ENCODE assay signal across 8 mouse cellular contexts in genomic region chr9:65031355-65031754, GRCm38 (mm10). TPM values are rescaled to one million over a fixed set of nuclear protein-coding genes. Genes with fewer than 3 reads are reported as not detected.
A peak's percentile ranks its signal among the peaks of the same experiment; 100 is the strongest.
DNase-seq lines count a peak whose midpoint lies in the region; ATAC-seq and TF ChIP-seq lines count a peak whose summit lies in the region.
"Not testable (repeated sequence)": the region's sequence is repeated elsewhere in the genome, so short reads cannot be mapped to it uniquely, and the experiment has no call there.

No protein-coding gene starts in this region.

- CTCF ChIA-PET in Patski (lab: Charles Lee) = interaction anchor here (1.7 to 4.9 kb wide), 3 partner anchors 16 to 23 kb away, joined by 3 to 21 read pairs (median 9); no protein-coding TSS in a partner anchor

- in situ Hi-C loops in Patski (cut with MboI; ENCODE audit: low pct_unique_long_range_greater_than_20kb) = not testable (repeated sequence)

- not testable (repeated sequence) for H3K36me3 ChIP-seq in liver, embryonic 16.5 days (ENCODE audit: control insufficient read depth, insufficient read depth)

- peak; percentile 39 to 43 for DNase-seq in B cell, adult 2 months
- not testable (repeated sequence) for DNase-seq in Patski (ENCODE audit: low read depth, low spot score); layer of hippocampus, adult 2 months (ENCODE audit: low spot score in 2 of 2)
- peak; percentile 22 to 32 for DNase-seq in spleen, postnatal 10 days (ENCODE audit: low spot score in 2 of 2)
- DNase-seq in thymus, postnatal 4 days = peak; percentile 19

- TF ChIP-seq CTCF in Patski (IDR thresholded peaks at IDR 0.05) = peak; percentile 46
- TF ChIP-seq CTCF in layer of hippocampus, adult 2 months (conservative IDR thresholded peaks at IDR 0.05) = peak; percentile 49

- not testable (repeated sequence) for H3K9me3 ChIP-seq in liver, embryonic 16.5 days (replicated peaks; ENCODE audit: control insufficient read depth, low read length)

- POLR2A ChIA-PET in Patski (lab: Charles Lee) = interaction anchor here (1.0 to 1.2 kb wide), 2 partner anchors 9 to 15 kb away, joined by 3 read pairs; no protein-coding TSS in a partner anchor

- peaks cover 22% of the 10 kb centered on the region for H3K4me1 ChIP-seq in liver, embryonic 16.5 days (ENCODE audit: control insufficient read depth, low read depth, low read length)

- ATAC-seq in Patski; liver, embryonic 16.5 days (ENCODE audit: low read depth): not testable (repeated sequence)
- ATAC-seq in granulocyte monocyte progenitor cell, adult 5-6 weeks (replicated peaks; ENCODE audit: poor library complexity, severe bottlenecking) = peak; percentile 74
- ATAC-seq in megakaryocyte, adult 5-6 weeks (ENCODE audit: poor library complexity, severe bottlenecking) = peak; percentile 59

- H3K9ac ChIP-seq in liver, embryonic 16.5 days (ENCODE audit: low read depth, low read length) = not testable (repeated sequence)

- not testable (repeated sequence) for H3K27me3 ChIP-seq in Patski; liver, embryonic 16.5 days (ENCODE audit: control insufficient read depth, insufficient read depth, low read depth, low read length)

- H3K4me3 ChIP-seq in layer of hippocampus, adult 2 months; liver, embryonic 16.5 days (ENCODE audit: low read depth, low read length): not testable (repeated sequence)

- H3K4me2 ChIP-seq in liver, embryonic 16.5 days (ENCODE audit: low read depth, low read length) = peak overlapping the region; percentile 70

- H3K27ac ChIP-seq in layer of hippocampus, adult 2 months; liver, embryonic 16.5 days (ENCODE audit: low read length): not testable (repeated sequence)

- 24% methylated on average over 5 of the region's 5 CpGs for WGBS in liver, embryonic 16.5 days (ENCODE audit: insufficient replicate concordance)

RNA-seq across cellular contexts. Expression of gene Dpp8, which starts 0.9 kb away (rescaled TPM):
- polyA plus RNA-seq in Patski (2021) = 72.5 TPM
- 78.6 and 82.8 TPM in 2 replicates for total RNA-seq in granulocyte monocyte progenitor cell, adult 5-6 weeks (2014; fragmentation: Nextera tagmentation)
- total RNA-seq in granulocyte monocyte progenitor cell, adult 5-6 weeks (2017) = 86.4 and 93.8 TPM in 2 replicates
- total RNA-seq in layer of hippocampus, adult 2 months (2021) = 100 to 1,000 TPM; 162 to 170 TPM
- polyA plus RNA-seq in liver, embryonic 16.5 days (2015; fragmentation: Nextera tagmentation; extraction: Ambion mirVana) = 18.8 and 20.1 TPM in 2 replicates
- 61.6 and 75.7 TPM in 2 replicates for total RNA-seq in megakaryocyte, adult 5-6 weeks (2015)
- 93.8 and 113 TPM in 2 replicates for total RNA-seq in megakaryocyte, adult 5-6 weeks (2017)

RNA-seq across cellular contexts. Expression of gene Hacd3, which starts 9.9 kb away (rescaled TPM):
- polyA plus RNA-seq in Patski (2021) = 121 TPM
- 26.9 and 30.3 TPM in 2 replicates for total RNA-seq in granulocyte monocyte progenitor cell, adult 5-6 weeks (2014; fragmentation: Nextera tagmentation)
- total RNA-seq in granulocyte monocyte progenitor cell, adult 5-6 weeks (2017) = 43.8 and 60.3 TPM in 2 replicates
- total RNA-seq in layer of hippocampus, adult 2 months (2021) = 100 to 1,000 TPM; 149 to 156 TPM
- polyA plus RNA-seq in liver, embryonic 16.5 days (2015; fragmentation: Nextera tagmentation; extraction: Ambion mirVana) = 63.3 and 68.4 TPM in 2 replicates
- total RNA-seq in megakaryocyte, adult 5-6 weeks (2015) = 10.6 and 12.9 TPM in 2 replicates
- 21.3 and 23.7 TPM in 2 replicates for total RNA-seq in megakaryocyte, adult 5-6 weeks (2017)
